Mouse (Mus musculus): Measurements from ENCODE around the gene Hdgfl3.

Gene Hdgfl3

GRCm38 (mm10) chr7:81847777-81848176, 86.5 kb downstream of the Hdgfl3 start:
- Histone ChIP-seq H3K4me1 (replicated peaks; ENCODE audit: low read depth, low read length) (0 out of 2 replicates have a peak, but pooled peaks cover 2% of the 10 kb centered on the region), H3K4me3 (replicated peaks; ENCODE audit: low read length) (no peak overlapping the region), H3K9me3 (ENCODE audit: low read length) (no peaks in the 10 kb centered on the region), H3K27me3 (ENCODE audit: insufficient read depth, low read length) (no peaks in the 10 kb centered on the region; the same call in 1 of the 2 replicates), H3K36me3 (ENCODE audit: insufficient read depth, low read length) (no peaks in the 10 kb centered on the region)
- TF ChIP-seq NANOG (IDR thresholded peaks at IDR 0.05; ENCODE audit: borderline replicate concordance, low read length) (no peak), POU5F1 (IDR thresholded peaks at IDR 0.05; ENCODE audit: borderline replicate concordance, low read length) (no peak), CTCF (conservative IDR thresholded peaks at IDR 0.05; ENCODE audit: low read length) (no peak)

GRCm38 (mm10) chr7:81847010-81847409, 87.3 kb downstream of the Hdgfl3 start:
- TF ChIP-seq NANOG (IDR thresholded peaks at IDR 0.05; ENCODE audit: borderline replicate concordance, low read length): no peak
- no peak for TF ChIP-seq POU5F1 (IDR thresholded peaks at IDR 0.05; ENCODE audit: borderline replicate concordance, low read length)
- TF ChIP-seq CTCF (conservative IDR thresholded peaks at IDR 0.05; ENCODE audit: low read length): no peak
- H3K9me3 ChIP-seq (ENCODE audit: low read length): no peaks in the 10 kb centered on the region
- no peaks in the 10 kb centered on the region for H3K36me3 ChIP-seq (ENCODE audit: insufficient read depth, low read length)
- 0 out of 2 replicates have a peak, but pooled peaks cover 2% of the 10 kb centered on the region for H3K4me1 ChIP-seq (replicated peaks; ENCODE audit: low read depth, low read length)
- H3K27me3 ChIP-seq (ENCODE audit: insufficient read depth, low read length): no peaks in the 10 kb centered on the region; the same call in 1 of the 2 replicates
- H3K4me3 ChIP-seq (replicated peaks; ENCODE audit: low read length): no peak overlapping the region

GRCm38 (mm10) chr7:81846008-81846407, 88.3 kb downstream of the Hdgfl3 start:
- H3K36me3 ChIP-seq (ENCODE audit: insufficient read depth, low read length): no peaks in the 10 kb centered on the region
- 0 out of 2 replicates have a peak, but pooled peaks cover 2% of the 10 kb centered on the region for H3K4me1 ChIP-seq (replicated peaks; ENCODE audit: low read depth, low read length)
- no peak overlapping the region for H3K4me3 ChIP-seq (replicated peaks; ENCODE audit: low read length)
- TF ChIP-seq NANOG (IDR thresholded peaks at IDR 0.05; ENCODE audit: borderline replicate concordance, low read length) (no peak), POU5F1 (IDR thresholded peaks at IDR 0.05; ENCODE audit: borderline replicate concordance, low read length) (no peak), CTCF (conservative IDR thresholded peaks at IDR 0.05; ENCODE audit: low read length) (no peak)
- H3K9me3 ChIP-seq (ENCODE audit: low read length): no peaks in the 10 kb centered on the region
- no peaks in the 10 kb centered on the region; the same call in 1 of the 2 replicates for H3K27me3 ChIP-seq (ENCODE audit: insufficient read depth, low read length)

DNA sequence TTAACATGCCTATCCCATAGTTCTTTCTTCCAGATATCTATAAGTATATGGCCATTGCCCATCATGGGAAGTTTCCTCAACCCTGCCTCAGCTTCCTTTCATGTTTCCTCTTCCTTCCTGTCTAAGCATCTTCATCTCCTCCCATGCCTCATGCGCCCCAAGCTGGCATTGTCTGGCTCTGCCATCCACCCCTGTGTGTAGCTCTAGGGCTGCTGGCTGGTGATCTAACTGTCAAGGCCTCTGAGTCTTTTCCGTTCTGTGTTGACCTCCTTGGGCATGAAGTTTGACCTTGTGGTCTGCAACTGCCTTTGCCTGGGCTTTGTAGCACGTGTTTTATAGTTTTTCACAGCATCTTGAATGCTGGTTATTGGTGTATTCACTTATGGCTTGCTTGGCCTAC, 89.0 kb downstream of the Hdgfl3 start:
- no peaks in the 10 kb centered on the region for H3K36me3 ChIP-seq (ENCODE audit: insufficient read depth, low read length)
- no peak overlapping the region for H3K4me3 ChIP-seq (replicated peaks; ENCODE audit: low read length)
- H3K27me3 ChIP-seq (ENCODE audit: insufficient read depth, low read length): no peaks in the 10 kb centered on the region; the same call in 1 of the 2 replicates
- H3K4me1 ChIP-seq (replicated peaks; ENCODE audit: low read depth, low read length): 0 out of 2 replicates have a peak, but pooled peaks cover 2% of the 10 kb centered on the region
- H3K9me3 ChIP-seq (ENCODE audit: low read length): no peaks in the 10 kb centered on the region
- no peak for TF ChIP-seq NANOG (IDR thresholded peaks at IDR 0.05; ENCODE audit: borderline replicate concordance, low read length)
- TF ChIP-seq CTCF (conservative IDR thresholded peaks at IDR 0.05; ENCODE audit: low read length): no peak
- no peak for TF ChIP-seq POU5F1 (IDR thresholded peaks at IDR 0.05; ENCODE audit: borderline replicate concordance, low read length)

DNA sequence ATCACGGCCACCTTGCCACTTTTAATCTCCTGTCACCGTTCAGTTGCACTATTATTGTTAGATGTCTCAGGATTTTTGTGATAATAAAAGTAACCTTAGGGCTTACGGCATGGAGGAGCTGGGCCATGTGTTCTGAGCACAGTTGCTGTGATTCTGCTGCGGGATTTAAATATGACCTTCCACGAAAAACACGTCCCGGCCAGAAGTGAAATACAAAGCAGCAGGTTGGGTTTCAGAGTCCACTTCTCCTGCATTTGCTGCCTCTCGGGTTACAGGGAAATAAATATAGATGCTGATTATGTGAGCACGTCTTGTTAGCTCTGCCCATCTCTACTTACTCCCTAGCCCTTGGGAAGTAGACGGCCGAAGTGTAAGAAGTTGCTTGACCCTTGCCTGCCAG, 89.5 kb downstream of the Hdgfl3 start:
- TF ChIP-seq CTCF (conservative IDR thresholded peaks at IDR 0.05; ENCODE audit: low read length) (no peak), POU5F1 (IDR thresholded peaks at IDR 0.05; ENCODE audit: borderline replicate concordance, low read length) (no peak), NANOG (IDR thresholded peaks at IDR 0.05; ENCODE audit: borderline replicate concordance, low read length) (no peak)
- H3K9me3 ChIP-seq (ENCODE audit: low read length): no peaks in the 10 kb centered on the region

DNA sequence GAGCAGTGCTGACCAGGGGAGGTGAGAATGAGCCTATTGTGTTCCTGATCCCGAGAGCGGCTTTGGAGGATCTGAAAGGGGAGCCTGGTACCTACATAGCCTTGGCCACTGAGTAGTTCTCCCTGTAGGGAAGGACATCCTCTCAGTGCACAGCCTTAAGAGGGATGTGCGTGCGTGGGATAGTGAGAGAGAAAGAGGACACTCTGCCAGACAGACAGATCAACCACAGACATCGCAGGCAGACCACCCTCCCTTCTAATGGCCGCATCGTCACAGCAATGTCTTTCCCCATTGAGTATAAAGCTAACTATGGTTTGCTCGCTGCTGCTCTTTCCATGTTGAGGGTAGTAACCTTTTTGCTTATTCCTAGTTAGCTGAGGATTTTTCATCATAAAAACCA, 90.4 kb downstream of the Hdgfl3 start:
- Histone ChIP-seq H3K36me3 (ENCODE audit: insufficient read depth, low read length) (no peaks in the 10 kb centered on the region), H3K9me3 (ENCODE audit: low read length) (no peaks in the 10 kb centered on the region), H3K4me3 (replicated peaks; ENCODE audit: low read length) (no peak overlapping the region), H3K27me3 (ENCODE audit: insufficient read depth, low read length) (no peaks in the 10 kb centered on the region; the same call in 1 of the 2 replicates), H3K4me1 (replicated peaks; ENCODE audit: low read depth, low read length) (0 out of 2 replicates have a peak, but pooled peaks cover 2% of the 10 kb centered on the region)
- no peak for TF ChIP-seq CTCF (conservative IDR thresholded peaks at IDR 0.05; ENCODE audit: low read length)
- TF ChIP-seq NANOG (IDR thresholded peaks at IDR 0.05; ENCODE audit: borderline replicate concordance, low read length): no peak
- TF ChIP-seq POU5F1 (IDR thresholded peaks at IDR 0.05; ENCODE audit: borderline replicate concordance, low read length): no peak

More for the DNA sequence above, 89.5 kb downstream of the Hdgfl3 start:
- Histone ChIP-seq H3K27me3 (ENCODE audit: insufficient read depth, low read length) (no peaks in the 10 kb centered on the region; the same call in 1 of the 2 replicates), H3K36me3 (ENCODE audit: insufficient read depth, low read length) (no peaks in the 10 kb centered on the region), H3K4me3 (replicated peaks; ENCODE audit: low read length) (no peak overlapping the region), H3K4me1 (replicated peaks; ENCODE audit: low read depth, low read length) (0 out of 2 replicates have a peak, but pooled peaks cover 2% of the 10 kb centered on the region)

- H3K9me3 ChIP-seq (ENCODE audit: low read length): no peaks in the 10 kb centered on the region
- H3K27me3 ChIP-seq (ENCODE audit: insufficient read depth, low read length): no peaks in the 10 kb centered on the region; the same call in 1 of the 2 replicates
- TF ChIP-seq POU5F1 (IDR thresholded peaks at IDR 0.05; ENCODE audit: borderline replicate concordance, low read length) (no peak), CTCF (conservative IDR thresholded peaks at IDR 0.05; ENCODE audit: low read length) (no peak), NANOG (IDR thresholded peaks at IDR 0.05; ENCODE audit: borderline replicate concordance, low read length) (no peak)
- no peaks in the 10 kb centered on the region for H3K36me3 ChIP-seq (ENCODE audit: insufficient read depth, low read length)
- H3K4me1 ChIP-seq (replicated peaks; ENCODE audit: low read depth, low read length): 0 out of 2 replicates have a peak, but pooled peaks cover 2% of the 10 kb centered on the region
- no peak overlapping the region for H3K4me3 ChIP-seq (replicated peaks; ENCODE audit: low read length)
Measured at GRCm38 (mm10) chr7:81842998-81843397, 91.3 kb downstream of the Hdgfl3 start.

GRCm38 (mm10) chr7:81842141-81842540, 92.1 kb downstream of the Hdgfl3 start:
- H3K4me3 ChIP-seq (replicated peaks; ENCODE audit: low read length): no peak overlapping the region
- TF ChIP-seq POU5F1 (IDR thresholded peaks at IDR 0.05; ENCODE audit: borderline replicate concordance, low read length) (no peak), CTCF (conservative IDR thresholded peaks at IDR 0.05; ENCODE audit: low read length) (no peak), NANOG (IDR thresholded peaks at IDR 0.05; ENCODE audit: borderline replicate concordance, low read length) (no peak)
- H3K27me3 ChIP-seq (ENCODE audit: insufficient read depth, low read length): no peaks in the 10 kb centered on the region; the same call in 1 of the 2 replicates
- H3K4me1 ChIP-seq (replicated peaks; ENCODE audit: low read depth, low read length): no peaks in the 10 kb centered on the region
- H3K36me3 ChIP-seq (ENCODE audit: insufficient read depth, low read length): no peaks in the 10 kb centered on the region
- 0 out of 2 replicates have a peak, but pooled peaks cover under 1% of the 10 kb centered on the region for H3K9me3 ChIP-seq (ENCODE audit: low read length)
